Mouse (Mus musculus) hindbrain, embryonic 13.5 days (tissue): Measurements from ENCODE around the gene Tent5c. TPM values are rescaled to one million over a fixed set of nuclear protein-coding genes. Genes with fewer than 3 reads are reported as not detected.

Experiments used
- ATAC-seq: fragments of 200-750 bp; cut with Nextera tagmentation; 2 replicates; pipeline ENCODE4 v1.8.0; 2017; ENCODE audit warnings: moderate TSS enrichment; ENCODE audit not compliant: low FRiP score
- H3K27ac ChIP-seq: fragments of 300-500 bp; sonication (generic); 2 replicates; pipeline ENCODE4 v1.5.1; 2015; ENCODE audit warnings: inconsistent platforms, mild to moderate bottlenecking, moderate library complexity
- H3K27me3 ChIP-seq: fragments of 300-500 bp; sonication (generic); 2 replicates; pipeline ENCODE4 v1.6.1; 2015; ENCODE audit warnings: mild to moderate bottlenecking, inconsistent platforms
- H3K36me3 ChIP-seq: fragments of 300-500 bp; sonication (generic); 2 replicates; pipeline ENCODE4 v1.6.1; 2015; ENCODE audit warnings: mild to moderate bottlenecking, inconsistent platforms
- H3K4me1 ChIP-seq: fragments of 300-500 bp; sonication (generic); replicated peaks from 2 replicates; pipeline ENCODE4 v1.6.1; 2015; ENCODE audit warnings: inconsistent platforms
- H3K4me2 ChIP-seq: fragments of 300-500 bp; sonication (generic); 2 replicates; pipeline ENCODE4 v1.6.1; 2015; ENCODE audit warnings: inconsistent platforms, mild to moderate bottlenecking, moderate library complexity
- H3K4me3 ChIP-seq: fragments of 300-500 bp; sonication (generic); 2 replicates; pipeline ENCODE4 v1.5.1; 2015; ENCODE audit warnings: mild to moderate bottlenecking, inconsistent platforms
- H3K9ac ChIP-seq: fragments of 300-500 bp; sonication (generic); 2 replicates; pipeline ENCODE4 v1.6.1; 2015; ENCODE audit warnings: mild to moderate bottlenecking, inconsistent platforms
- H3K9me3 ChIP-seq: fragments of 300-500 bp; sonication (generic); 2 replicates; pipeline ENCODE4 v1.6.1; 2016; ENCODE audit warnings: inconsistent platforms
- WGBS: fragments of 180-500 bp; shearing (Covaris S2); methylation state at CpG from one replicate; pipeline ENCODE4 v1.1.7; 2015; 5-methylcytosine and 5-hydroxymethylcytosine counted together
- polyA plus RNA-seq: library from polyadenylated mRNA; unstranded; fragments of >200 nt; fragmentation: Nextera tagmentation; extraction: Ambion mirVana; gene quantifications from 2 replicates; pipeline ENCODE4 v1.2.1, GENCODE M21; 2015

Tent5c gene
- polyA plus RNA-seq, 1 experiment from 2014 or later = 3.6 TPM

GRCm38 (mm10) chr3:100408351-100409043 is 80.6 kb downstream of the Tent5c start:
- Histone ChIP-seq H3K4me3 (no peak overlapping the region), H3K36me3 (no peaks in the 10 kb centered on the region), H3K4me2 (no peak overlapping the region), H3K27ac (no peak overlapping the region), H3K4me1 (no peaks in the 10 kb centered on the region), H3K9ac (no peak overlapping the region), H3K27me3 (no peaks in the 10 kb centered on the region), H3K9me3 (no peaks in the 10 kb centered on the region)
- 85% methylated on average over 2 of the region's 2 CpGs for WGBS
- no peak for ATAC-seq

GRCm38 (mm10) chr3:100402656-100403055 is 86.5 kb downstream of the Tent5c start:
- H3K36me3 ChIP-seq = no peaks in the 10 kb centered on the region
- no peaks in the 10 kb centered on the region for H3K4me1 ChIP-seq
- no peak overlapping the region for H3K4me3 ChIP-seq
- H3K9me3 ChIP-seq = no peaks in the 10 kb centered on the region
- H3K27me3 ChIP-seq = no peaks in the 10 kb centered on the region
- no peak for ATAC-seq
- H3K4me2 ChIP-seq = no peak overlapping the region
- no peak overlapping the region for H3K27ac ChIP-seq
- no peak overlapping the region for H3K9ac ChIP-seq
- WGBS = 93% methylated on average over 4 of the region's 4 CpGs

Other genes with a start within 250 kb of the Tent5c start
- 44.6 and 45.2 TPM in 2 replicates for gene Man1a2, start 196.2 kb upstream of the Tent5c start, polyA plus RNA-seq